Comparison of ENCODE assay signal across 18 mouse cellular contexts in the genomic region with DNA sequence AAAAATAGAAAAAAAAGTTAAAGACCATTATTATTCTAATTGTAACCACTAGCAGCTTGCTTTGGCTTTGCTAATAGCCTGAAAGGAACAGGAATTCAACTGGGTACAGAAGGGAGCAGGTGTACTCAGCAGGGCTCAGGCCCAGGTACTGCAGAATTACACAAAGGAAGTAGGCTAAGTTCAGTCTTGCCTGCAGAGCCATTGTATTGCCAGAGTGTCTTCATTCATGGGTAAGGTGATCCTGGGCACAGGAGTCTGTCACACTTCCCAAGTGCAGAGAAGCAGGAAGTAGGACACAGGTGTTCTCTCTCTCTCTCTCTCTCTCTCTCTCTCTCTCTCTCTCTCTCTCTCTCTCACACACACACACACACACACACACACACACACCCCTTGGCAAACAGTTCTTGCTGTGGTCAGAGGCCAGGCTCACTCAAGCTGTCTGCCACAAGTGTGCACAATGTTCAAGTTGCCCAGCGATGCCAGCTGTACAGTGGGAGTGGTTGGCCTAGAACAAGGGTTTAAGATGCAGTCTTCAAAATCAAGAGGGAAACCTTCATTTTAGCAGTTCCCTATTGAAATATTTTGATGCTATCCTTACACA. TPM values are rescaled to one million over a fixed set of nuclear protein-coding genes. Genes with fewer than 3 reads are reported as not detected.
A peak's percentile ranks its signal among the peaks of the same experiment; 100 is the strongest.
DNase-seq lines count a peak whose midpoint lies in the region; ATAC-seq lines count a peak whose summit lies in the region.
"Had no signal": no experiment of that assay in that cellular context is flagged by ENCODE, and none has a peak within 500 bp of the region (broad histone marks: within the 10 kb centered on the region; RNA-seq: fewer than 3 reads in every experiment).

No protein-coding gene starts in this region.

- H3K36me3 ChIP-seq in embryonic facial prominence, embryonic 14.5 days (ENCODE audit: control insufficient read depth, insufficient read depth, low read length): no peaks in the 10 kb centered on the region
- no peaks in the 10 kb centered on the region for H3K36me3 ChIP-seq in embryonic facial prominence, embryonic 10.5 days (replicated peaks)
- no peaks in the 10 kb centered on the region for H3K36me3 ChIP-seq in neural tube, embryonic 15.5 days
- H3K36me3 ChIP-seq: limb, embryonic 13.5 days; liver, embryonic 15.5 days; neural tube, embryonic 13.5 days had no signal

- H3K4me3 ChIP-seq in embryonic facial prominence, embryonic 14.5 days (ENCODE audit: low read depth, low read length): no peak overlapping the region
- H3K4me3 ChIP-seq in embryonic facial prominence, embryonic 10.5 days: no peak overlapping the region
- no peak overlapping the region for H3K4me3 ChIP-seq in neural tube, embryonic 15.5 days (replicated peaks)
- H3K4me3 ChIP-seq: limb, embryonic 13.5 days; liver, embryonic 15.5 days; neural tube, embryonic 13.5 days had no signal

- H3K27ac ChIP-seq in embryonic facial prominence, embryonic 14.5 days (replicated peaks; ENCODE audit: low read depth, low read length): no peak overlapping the region
- no peak overlapping the region for H3K27ac ChIP-seq in embryonic facial prominence, embryonic 10.5 days (replicated peaks)
- no peak overlapping the region for H3K27ac ChIP-seq in neural tube, embryonic 15.5 days (replicated peaks)
- H3K27ac ChIP-seq: hindbrain, embryonic 14.5 days; limb, embryonic 13.5 days; liver, embryonic 15.5 days; neural tube, embryonic 13.5 days had no signal

- WGBS in embryonic facial prominence, embryonic 14.5 days: 63% methylated on average over 1 of the region's 1 CpGs
- WGBS in embryonic facial prominence, embryonic 10.5 days: 65% methylated on average over 1 of the region's 1 CpGs
- 66% methylated on average over 1 of the region's 1 CpGs for WGBS in neural tube, embryonic 15.5 days

- no peak for DNase-seq in embryonic facial prominence, embryonic 14.5 days (ENCODE audit: low spot score)
- DNase-seq in embryonic facial prominence, embryonic 10.5 days (ENCODE audit: low spot score): no peak
- peak; percentile 36 for DNase-seq in T-cell, adult 2 months (ENCODE audit: low spot score)
- DNase-seq in naive thymus-derived CD4-positive, alpha-beta T cell, adult 2 months (ENCODE audit: low read depth): peak; percentile 60
- peak; percentile 51 to 75 for DNase-seq in thymus, postnatal 36 days
- DNase-seq in right cerebral cortex, postnatal 14 days: no peak
- DNase-seq in frontal cortex, adult 2 months (ENCODE audit: extremely low spot score in 1 of 2, low spot score in 1 of 2): no peak
- DNase-seq: cerebellum, postnatal 36 days; forebrain, postnatal 0 days; heart, postnatal 14 days; kidney, adult 11 months; kidney, postnatal 14 days; right cerebral cortex, postnatal 25 days had no signal

- no peak overlapping the region for H3K9ac ChIP-seq in embryonic facial prominence, embryonic 14.5 days (ENCODE audit: low read depth, low read length)
- no peak overlapping the region for H3K9ac ChIP-seq in neural tube, embryonic 15.5 days (replicated peaks)
- H3K9ac ChIP-seq: forebrain, postnatal 0 days; hindbrain, embryonic 14.5 days; limb, embryonic 13.5 days; liver, embryonic 15.5 days; neural tube, embryonic 13.5 days had no signal

- H3K4me2 ChIP-seq in embryonic facial prominence, embryonic 14.5 days (ENCODE audit: low read depth, low read length): no peak overlapping the region
- no peak overlapping the region for H3K4me2 ChIP-seq in neural tube, embryonic 15.5 days
- H3K4me2 ChIP-seq: hindbrain, embryonic 14.5 days; limb, embryonic 13.5 days; liver, embryonic 15.5 days; neural tube, embryonic 13.5 days had no signal

- no peaks in the 10 kb centered on the region for H3K4me1 ChIP-seq in embryonic facial prominence, embryonic 14.5 days (ENCODE audit: control insufficient read depth, insufficient read depth, low read length)
- no peaks in the 10 kb centered on the region for H3K4me1 ChIP-seq in embryonic facial prominence, embryonic 10.5 days
- no peaks in the 10 kb centered on the region for H3K4me1 ChIP-seq in neural tube, embryonic 15.5 days
- H3K4me1 ChIP-seq: limb, embryonic 13.5 days; liver, embryonic 15.5 days had no signal

- no peaks in the 10 kb centered on the region for H3K27me3 ChIP-seq in embryonic facial prominence, embryonic 14.5 days (replicated peaks; ENCODE audit: control insufficient read depth, insufficient read depth, low read length)
- no peaks in the 10 kb centered on the region for H3K27me3 ChIP-seq in embryonic facial prominence, embryonic 10.5 days (replicated peaks; ENCODE audit: low read depth, poor library complexity, severe bottlenecking)
- no peaks in the 10 kb centered on the region for H3K27me3 ChIP-seq in neural tube, embryonic 15.5 days (replicated peaks)
- H3K27me3 ChIP-seq: limb, embryonic 13.5 days; liver, embryonic 15.5 days; neural tube, embryonic 13.5 days had no signal

- no peaks in the 10 kb centered on the region for H3K9me3 ChIP-seq in embryonic facial prominence, embryonic 14.5 days (ENCODE audit: control insufficient read depth, low read length)
- H3K9me3 ChIP-seq in embryonic facial prominence, embryonic 10.5 days: no peaks in the 10 kb centered on the region
- no peaks in the 10 kb centered on the region for H3K9me3 ChIP-seq in neural tube, embryonic 15.5 days (replicated peaks)
- H3K9me3 ChIP-seq: limb, embryonic 13.5 days; liver, embryonic 15.5 days; neural tube, embryonic 13.5 days had no signal

- peak; percentile 50; the same call in 1 of the 2 replicates for ATAC-seq in embryonic facial prominence, embryonic 14.5 days (ENCODE audit: low read depth)
- no peak for ATAC-seq in neural tube, embryonic 15.5 days (ENCODE audit: low FRiP score)
- ATAC-seq: forebrain, postnatal 0 days had no signal

RNA-seq across cellular contexts. Expression of a gene that starts 21.2 kb away (rescaled TPM):
- polyA plus RNA-seq in embryonic facial prominence, embryonic 14.5 days (2014; fragmentation: Nextera tagmentation; extraction: Ambion mirVana): 3.5 and 4.0 TPM in 2 replicates
- polyA plus RNA-seq in embryonic facial prominence, embryonic 10.5 days (2016; fragmentation: Nextera tagmentation; extraction: Ambion mirVana): 1.6 and 1.8 TPM in 2 replicates
- 2.0 and 2.6 TPM in 2 replicates for polyA plus RNA-seq in frontal cortex, adult 2 months (2012; rRNA removed)
- polyA plus RNA-seq in neural tube, embryonic 15.5 days (2015; fragmentation: Nextera tagmentation; extraction: Ambion mirVana): 1.7 and 17.9 TPM in 2 replicates

Comparison
In these comparisons a context has a peak if more than half of its experiments do, and no peak if none do; other contexts are left out.
1. DNase-seq: peak in T-cell, adult 2 months (single experiment), naive thymus-derived CD4-positive, alpha-beta T cell, adult 2 months (single experiment) and thymus, postnatal 36 days (2 of 2); none in embryonic facial prominence, embryonic 14.5 days (single experiment), embryonic facial prominence, embryonic 10.5 days (single experiment), right cerebral cortex, postnatal 14 days (single experiment) and frontal cortex, adult 2 months (0 of 2).